Mouse (Mus musculus) bone marrow, adult 2 months (tissue): ENCODE measurements at regions not wholly inside any gene's neighbourhood (a gene's known extent, or its start where the extent isn't known, plus 50 kb on each side); places are given as distances from the start of the nearest gene placed in this dataset.

Experiments used
- CTCF ChIP-seq: fragments of 200-500 bp; IDR thresholded peaks from 2 replicates; pipeline ENCODE4 v1.5.1; 2011; ENCODE audit warnings: low read length, control low read depth; ENCODE audit not compliant: control insufficient read depth, insufficient read depth
- POLR2A ChIP-seq: fragments of 200-500 bp; IDR thresholded peaks from 2 replicates; pipeline ENCODE4 v1.6.1; 2011; ENCODE audit warnings: low read depth, mild to moderate bottlenecking, control low read depth, low read length, borderline replicate concordance; ENCODE audit not compliant: control insufficient read depth

GRCm38 (mm10) chr2:169041748-169042147, 86.4 kb upstream of the Zfp64 start:
- TF ChIP-seq CTCF (no peak), POLR2A (no peak)
